Mouse (Mus musculus) C2C12 (cell line): Measurements from ENCODE around the gene Cdca4.

ENCODE experiments used
- CTCF ChIP-seq: IDR thresholded peaks from one replicate; pipeline ENCODE4 v1.5.1; 2011; ENCODE audit not compliant: control insufficient read depth, insufficient read depth, insufficient read length
- FOSL1 ChIP-seq: IDR thresholded peaks from one replicate; pipeline ENCODE4 v1.8.0; 2011; ENCODE audit warnings: mild to moderate bottlenecking, low read length; ENCODE audit not compliant: poor library complexity, insufficient read depth, severe bottlenecking
- MYOD1 ChIP-seq: IDR thresholded peaks from one replicate; pipeline ENCODE4 v1.6.1; 2011; ENCODE audit warnings: low read depth; ENCODE audit not compliant: control insufficient read depth, insufficient read length
- MYOG ChIP-seq: IDR thresholded peaks from one replicate; pipeline ENCODE4 v1.6.1; 2011; ENCODE audit not compliant: control insufficient read depth, insufficient read length; ENCODE audit errors: extremely low read depth
- USF1 ChIP-seq: IDR thresholded peaks from one replicate; pipeline ENCODE4 v1.6.1; 2011; ENCODE audit warnings: low read depth, mild to moderate bottlenecking, control low read depth, moderate library complexity

DNA sequence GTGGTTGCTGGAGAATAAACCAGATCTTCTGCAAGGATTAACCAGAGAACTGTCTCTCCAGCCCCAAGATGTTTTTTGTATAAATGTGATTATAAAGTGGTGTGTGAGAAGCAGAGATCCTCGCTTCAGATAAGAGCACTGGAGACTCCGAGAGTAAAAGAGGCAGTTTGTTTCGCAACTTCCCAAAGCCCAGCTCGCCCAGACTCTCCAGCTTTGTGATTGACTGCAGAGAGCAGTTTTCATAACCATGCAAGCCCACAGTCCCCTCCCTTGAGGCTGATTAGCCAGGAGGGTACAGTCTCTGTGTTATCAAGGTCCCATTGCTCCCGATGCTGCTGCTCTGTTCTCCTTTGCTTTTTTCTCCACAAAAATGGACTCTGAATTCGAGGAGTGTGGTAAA, 4.3 kb upstream of the Cdca4 start:
- no peak for TF ChIP-seq CTCF
- TF ChIP-seq FOSL1: no peak
- TF ChIP-seq MYOG: no peak
- TF ChIP-seq MYOD1: no peak
- no peak for TF ChIP-seq USF1
